Mouse (Mus musculus) lung, embryonic 16.5 days (tissue): Measurements from ENCODE around the gene Gatad2b. TPM values are rescaled to one million over a fixed set of nuclear protein-coding genes. Genes with fewer than 3 reads are reported as not detected.

Experiments used
- ATAC-seq: fragments of 200-750 bp; cut with Nextera tagmentation; 2 replicates; pipeline ENCODE4 v1.8.0; 2017; ENCODE audit warnings: low read depth, mild to moderate bottlenecking, moderate library complexity
- H3K27ac ChIP-seq: fragments of 300-500 bp; sonication (generic); 2 replicates; pipeline ENCODE4 v1.5.1; 2014; ENCODE audit warnings: mild to moderate bottlenecking, control low read depth, low read length
- H3K27me3 ChIP-seq: fragments of 300-500 bp; sonication (generic); 2 replicates; pipeline ENCODE4 v1.6.1; 2014; ENCODE audit warnings: low read depth, low read length, mixed read lengths; ENCODE audit not compliant: control insufficient read depth, insufficient read depth
- H3K36me3 ChIP-seq: fragments of 300-500 bp; sonication (generic); 2 replicates; pipeline ENCODE4 v1.6.1; 2014; ENCODE audit warnings: low read length; ENCODE audit not compliant: control insufficient read depth, insufficient read depth
- H3K4me1 ChIP-seq: fragments of 300-500 bp; sonication (generic); replicated peaks from 2 replicates; pipeline ENCODE4 v1.6.1; 2014; ENCODE audit warnings: low read length, mixed read lengths; ENCODE audit not compliant: control insufficient read depth, insufficient read depth
- H3K4me2 ChIP-seq: fragments of 300-500 bp; sonication (generic); 2 replicates; pipeline ENCODE4 v1.6.1; 2014; ENCODE audit warnings: low read depth, low read length, control low read depth
- H3K4me3 ChIP-seq: fragments of 300-500 bp; sonication (generic); 2 replicates; pipeline ENCODE4 v1.5.1; 2014; ENCODE audit warnings: mild to moderate bottlenecking, low read length, control low read depth
- H3K9ac ChIP-seq: fragments of 300-500 bp; sonication (generic); 2 replicates; pipeline ENCODE4 v1.6.1; 2014; ENCODE audit warnings: low read length, control low read depth
- H3K9me3 ChIP-seq: fragments of 300-500 bp; sonication (generic); 2 replicates; pipeline ENCODE4 v1.6.1; 2016; ENCODE audit warnings: low read length; ENCODE audit not compliant: control insufficient read depth
- WGBS: fragments of 180-500 bp; shearing (Covaris S2); extraction: QIAGEN DNeasy Blood & Tissue Kit; methylation state at CpG from one replicate; pipeline ENCODE4 v1.1.7; 2014; 5-methylcytosine and 5-hydroxymethylcytosine counted together
- polyA plus RNA-seq: library from polyadenylated mRNA; unstranded; fragments of >200 nt; fragmentation: Nextera tagmentation; extraction: Ambion mirVana; gene quantifications from 2 replicates; pipeline ENCODE4 v1.2.1, GENCODE M21; 2015

Gatad2b gene
- polyA plus RNA-seq, 1 experiment from 2014 or later, result 11.4 TPM

DNA sequence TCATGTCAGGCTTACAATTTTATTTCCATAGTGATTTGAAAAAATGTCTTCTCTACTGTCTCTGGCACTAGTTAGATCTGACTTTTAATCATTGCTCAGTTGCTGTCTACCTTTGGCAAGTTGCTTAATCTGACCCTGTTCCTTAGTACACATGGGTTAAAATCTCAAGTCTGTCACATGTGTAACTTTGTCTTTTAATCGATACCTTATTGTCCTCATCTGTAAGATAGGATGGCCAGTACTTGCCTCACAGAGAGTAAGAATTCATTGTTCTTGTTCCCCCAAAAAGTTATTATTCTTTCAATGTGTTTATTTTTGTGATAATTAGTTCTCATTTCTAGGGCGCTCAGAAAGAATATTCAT is 1.0 kb upstream of the Gatad2b start:
- Histone ChIP-seq H3K27ac (peak overlapping the region; percentile 91), H3K9ac (peak overlapping the region; percentile 74), H3K27me3 (no peaks in the 10 kb centered on the region), H3K4me1 (peaks cover 24% of the 10 kb centered on the region), H3K9me3 (no peaks in the 10 kb centered on the region), H3K36me3 (no peaks in the 10 kb centered on the region), H3K4me2 (peak overlapping the region; percentile 79), H3K4me3 (peak overlapping the region; percentile 59)
- WGBS, result 30% methylated on average over 2 of the region's 2 CpGs
- ATAC-seq, result no peak

DNA sequence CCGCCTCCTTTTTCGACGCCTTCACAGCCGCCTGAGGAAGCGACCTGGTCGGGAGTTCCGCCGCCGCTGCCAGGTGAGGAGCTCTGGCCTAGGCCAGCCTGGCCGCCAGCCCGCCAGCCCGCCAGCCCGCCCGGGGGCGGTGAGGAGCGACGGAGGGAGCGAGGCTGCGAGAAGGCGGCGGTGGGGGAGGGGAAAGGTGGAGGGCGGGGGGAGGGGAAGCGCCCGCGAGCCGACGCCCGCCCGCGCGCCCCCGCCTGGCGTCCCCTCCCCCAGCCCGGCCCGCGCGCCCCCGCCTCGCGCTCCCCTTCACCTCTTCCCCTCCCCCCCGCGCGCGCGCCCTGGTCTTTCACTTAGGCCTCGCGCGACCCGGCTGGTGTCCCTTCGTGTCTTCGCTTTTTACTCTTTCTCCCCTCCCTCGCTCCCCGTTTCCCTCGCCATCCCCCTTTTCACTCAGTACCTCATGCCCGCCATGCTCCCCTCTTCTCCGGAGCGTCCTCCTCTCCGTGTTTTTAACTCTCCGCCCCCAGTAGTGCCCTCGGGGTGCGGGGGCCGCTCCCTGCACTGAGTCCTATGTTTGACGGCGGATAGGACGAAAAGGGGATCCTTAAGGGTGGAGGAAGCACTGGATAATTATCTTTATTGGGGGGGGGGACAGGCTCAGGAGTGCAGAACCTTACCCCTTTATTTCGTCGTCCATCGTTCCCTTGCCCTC is 530 bp downstream of the Gatad2b start:
- peaks cover 24% of the 10 kb centered on the region for H3K4me1 ChIP-seq
- peak; percentile 29 for ATAC-seq
- under 1% methylated on average over 34 of the region's 68 CpGs for WGBS

DNA sequence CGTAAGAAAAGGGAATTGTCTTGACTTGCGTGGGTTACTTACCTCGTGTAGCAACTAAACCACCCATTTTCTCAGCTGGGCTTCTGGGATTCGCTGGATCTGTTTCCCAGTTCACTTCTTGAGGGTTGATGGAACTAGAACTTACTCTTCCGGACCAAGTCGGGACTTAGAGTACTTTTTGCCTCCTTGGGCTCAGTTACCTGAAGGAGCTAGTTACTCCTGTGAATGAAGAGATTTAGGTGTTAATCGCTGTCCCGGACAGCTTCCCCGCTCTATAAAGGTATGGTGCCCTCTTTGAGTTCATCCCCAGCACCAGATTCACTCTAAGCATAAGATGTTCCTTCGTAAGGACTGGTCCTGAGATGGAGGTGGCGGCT is 1.1 kb downstream of the Gatad2b start:
- Histone ChIP-seq H3K36me3 (no peaks in the 10 kb centered on the region), H3K9me3 (no peaks in the 10 kb centered on the region), H3K27me3 (no peaks in the 10 kb centered on the region), H3K4me3 (peak overlapping the region; percentile 89), H3K27ac (peak overlapping the region; percentile 97), H3K4me2 (peak overlapping the region; percentile 87), H3K4me1 (peaks cover 24% of the 10 kb centered on the region), H3K9ac (peak overlapping the region; percentile 92)
- 4% methylated on average over 11 of the region's 11 CpGs for WGBS
- no peak for ATAC-seq

More for the DNA sequence above, 530 bp downstream of the Gatad2b start:
- Histone ChIP-seq H3K36me3 (no peaks in the 10 kb centered on the region), H3K4me3 (peak overlapping the region; percentile 89), H3K27me3 (no peaks in the 10 kb centered on the region), H3K4me2 (peak overlapping the region; percentile 87), H3K9ac (peak overlapping the region; percentile 92), H3K27ac (peak overlapping the region; percentile 97), H3K9me3 (no peaks in the 10 kb centered on the region)

DNA sequence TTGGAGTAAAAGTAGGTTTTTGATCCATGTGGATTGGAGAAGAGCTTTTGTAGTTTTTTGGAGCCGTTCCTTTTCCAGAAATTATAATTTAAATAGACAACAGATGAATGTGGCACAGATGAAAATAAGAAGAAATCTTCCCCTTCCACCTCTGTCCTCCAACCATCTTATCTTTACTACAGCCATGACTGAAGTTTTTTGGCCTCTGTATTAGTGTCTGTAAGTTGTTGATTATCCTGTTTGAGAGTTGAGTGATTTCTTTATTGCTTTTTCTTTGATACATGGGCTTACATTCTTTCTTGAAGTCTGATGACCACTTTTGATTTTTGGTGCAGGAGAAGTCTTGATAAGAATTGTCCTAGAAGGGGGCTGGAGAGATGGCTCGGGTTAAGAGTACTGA is 1.7 kb downstream of the Gatad2b start:
- Histone ChIP-seq H3K27me3 (no peaks in the 10 kb centered on the region), H3K9me3 (no peaks in the 10 kb centered on the region), H3K36me3 (no peaks in the 10 kb centered on the region), H3K27ac (no peak overlapping the region), H3K9ac (peak overlapping the region; percentile 92), H3K4me1 (peaks cover 24% of the 10 kb centered on the region), H3K4me3 (peak overlapping the region; percentile 89), H3K4me2 (peak overlapping the region; percentile 87)
- no peak for ATAC-seq
- WGBS, result 48% methylated on average over 2 of the region's 2 CpGs

DNA sequence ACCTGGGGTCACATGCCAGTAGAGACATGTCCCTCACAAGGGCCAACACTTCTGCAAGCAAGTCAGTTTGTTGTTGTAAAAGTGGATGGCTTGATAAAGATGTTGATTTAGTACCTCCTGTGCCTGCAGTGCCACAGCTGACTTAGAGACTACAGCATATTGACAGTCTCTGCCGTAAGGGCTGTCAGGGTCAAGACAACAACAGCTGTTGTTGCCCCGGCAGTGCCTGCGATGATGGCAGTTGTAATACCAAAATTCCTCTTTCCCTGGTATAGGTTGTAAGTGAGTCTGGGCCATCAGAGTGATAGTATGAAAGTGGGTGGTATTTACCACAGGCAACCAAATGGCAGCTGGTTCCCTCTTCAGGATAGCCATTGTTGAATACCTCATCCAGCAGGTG is 12.8 kb downstream of the Gatad2b start:
- ATAC-seq, result no peak
- no peak overlapping the region for H3K9ac ChIP-seq
- 57% methylated on average over 3 of the region's 3 CpGs for WGBS
- no peak overlapping the region for H3K4me3 ChIP-seq
- no peaks in the 10 kb centered on the region for H3K9me3 ChIP-seq
- H3K27me3 ChIP-seq, result no peaks in the 10 kb centered on the region
- no peak overlapping the region for H3K27ac ChIP-seq
- peaks cover 2% of the 10 kb centered on the region; the same call in 1 of the 2 replicates for H3K36me3 ChIP-seq
- H3K4me2 ChIP-seq, result no peak overlapping the region
- H3K4me1 ChIP-seq, result no peaks in the 10 kb centered on the region

DNA sequence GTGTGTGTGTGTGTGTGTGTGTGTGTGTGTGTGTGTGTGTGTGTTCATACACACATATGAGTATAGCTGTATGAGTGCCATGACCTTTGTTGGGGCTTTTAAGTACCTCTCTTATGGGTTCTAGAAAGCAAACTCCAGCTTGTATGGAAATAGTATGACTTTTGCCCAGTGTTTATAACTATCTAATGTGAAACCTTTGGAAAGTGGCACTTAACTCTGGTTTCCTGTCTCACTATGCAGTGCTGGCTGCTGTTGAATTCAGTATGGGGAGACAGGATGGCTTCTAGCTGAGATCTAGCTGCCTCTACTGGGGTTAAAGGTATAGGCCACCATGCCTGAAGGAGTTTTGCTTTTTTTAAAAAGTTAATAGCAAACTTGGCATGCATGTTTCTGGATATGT is 16.6 kb downstream of the Gatad2b start:
- no peak overlapping the region for H3K27ac ChIP-seq
- no peak overlapping the region for H3K4me2 ChIP-seq
- no peak overlapping the region for H3K4me3 ChIP-seq
- no peaks in the 10 kb centered on the region for H3K27me3 ChIP-seq
- no peaks in the 10 kb centered on the region for H3K4me1 ChIP-seq
- no peak overlapping the region for H3K9ac ChIP-seq
- no peak for ATAC-seq
- peaks cover 2% of the 10 kb centered on the region; the same call in 1 of the 2 replicates for H3K36me3 ChIP-seq
- no peaks in the 10 kb centered on the region for H3K9me3 ChIP-seq

DNA sequence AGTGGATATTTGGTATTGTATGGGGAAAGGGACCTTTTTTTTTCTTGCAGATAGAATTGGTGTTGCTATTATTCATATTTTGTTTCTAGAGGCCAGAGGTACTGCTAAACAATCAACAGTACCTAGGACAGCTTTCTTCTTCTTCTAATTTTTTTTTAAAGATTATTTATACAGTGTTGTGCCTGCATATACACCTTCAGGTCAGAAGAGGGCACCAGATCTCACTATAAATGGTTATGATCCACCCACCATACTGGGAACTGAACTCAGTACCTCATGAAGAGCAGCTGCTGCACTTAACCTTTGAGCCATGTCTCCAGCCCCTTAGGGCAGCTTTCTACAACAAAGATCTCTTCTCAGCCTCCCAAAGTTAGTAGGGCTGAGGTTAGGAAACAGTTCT is 20.4 kb downstream of the Gatad2b start:
- H3K9ac ChIP-seq, result no peak overlapping the region
- no peak overlapping the region for H3K4me2 ChIP-seq
- H3K4me1 ChIP-seq, result no peaks in the 10 kb centered on the region
- no peaks in the 10 kb centered on the region for H3K27me3 ChIP-seq
- no peaks in the 10 kb centered on the region for H3K36me3 ChIP-seq
- H3K9me3 ChIP-seq, result no peaks in the 10 kb centered on the region
- ATAC-seq, result no peak
- H3K27ac ChIP-seq, result no peak overlapping the region
- no peak overlapping the region for H3K4me3 ChIP-seq

DNA sequence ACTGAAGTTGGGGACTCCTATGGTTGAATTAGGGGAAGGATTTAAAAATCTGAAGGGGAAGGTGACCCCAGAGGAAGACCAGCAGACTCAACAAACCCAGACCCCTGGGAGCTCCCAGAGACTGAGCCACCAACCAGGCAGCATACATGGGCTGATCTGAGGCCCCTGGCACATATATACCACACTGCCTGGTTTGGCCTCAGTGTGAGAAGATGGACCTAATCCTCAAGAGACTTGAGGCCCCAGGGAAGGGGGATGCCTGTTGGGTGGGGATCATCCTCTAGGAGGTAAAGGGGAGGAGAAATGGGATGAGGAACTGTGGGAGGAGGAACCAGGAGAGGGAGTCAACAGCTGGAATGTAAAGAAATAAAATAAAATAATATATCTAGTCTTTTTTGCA is 21.3 kb downstream of the Gatad2b start:
- Histone ChIP-seq H3K9me3 (no peaks in the 10 kb centered on the region), H3K27me3 (no peaks in the 10 kb centered on the region), H3K4me1 (no peaks in the 10 kb centered on the region), H3K4me3 (no peak overlapping the region), H3K36me3 (no peaks in the 10 kb centered on the region), H3K27ac (no peak overlapping the region), H3K4me2 (no peak overlapping the region), H3K9ac (no peak overlapping the region)
- ATAC-seq, result no peak

DNA sequence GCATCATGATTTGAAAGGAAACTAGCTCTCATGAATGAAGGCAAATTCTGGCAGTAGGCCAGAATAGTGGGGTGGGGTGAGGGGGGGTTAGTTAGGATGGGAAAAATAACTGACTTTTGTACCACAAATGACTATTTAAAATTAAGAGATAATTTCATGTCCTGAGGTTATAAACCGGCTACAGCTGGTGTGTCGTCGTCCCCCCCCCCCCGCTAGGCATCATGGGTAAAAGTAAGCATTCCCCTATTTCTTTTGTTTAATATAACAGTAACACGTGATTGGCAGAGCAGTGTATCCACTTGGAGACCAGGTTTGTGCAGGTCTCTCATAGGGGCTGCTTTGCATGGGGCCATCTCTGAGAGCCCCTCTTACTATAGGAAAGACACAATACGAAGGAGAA is 29.3 kb downstream of the Gatad2b start:
- H3K27me3 ChIP-seq, result no peaks in the 10 kb centered on the region
- peak overlapping the region; percentile 66 for H3K27ac ChIP-seq
- peak overlapping the region; percentile 22 for H3K4me2 ChIP-seq
- H3K4me3 ChIP-seq, result peak overlapping the region; percentile 12; the same call in 1 of the 2 replicates
- WGBS, result 38% methylated on average over 6 of the region's 6 CpGs
- peaks cover 23% of the 10 kb centered on the region for H3K4me1 ChIP-seq
- peak; percentile 18; the same call in 1 of the 2 replicates for ATAC-seq
- no peaks in the 10 kb centered on the region for H3K9me3 ChIP-seq
- 0 out of 2 replicates have a peak overlapping the region, but pooled peaks have one; percentile 41 for H3K9ac ChIP-seq
- no peaks in the 10 kb centered on the region for H3K36me3 ChIP-seq
